Mouse (Mus musculus) cerebellum, adult (tissue): ENCODE measurements around the gene Crybg3.

Experiments
- ATAC-seq: cut with Nextera tagmentation; 2 replicates; pipeline ENCODE4 v1.9.2; 2017; ENCODE audit warnings: mild to moderate bottlenecking, moderate library complexity, mixed read lengths; ENCODE audit not compliant: insufficient number of reproducible peaks, low FRiP score, low TSS enrichment

Crybg3 gene

DNA sequence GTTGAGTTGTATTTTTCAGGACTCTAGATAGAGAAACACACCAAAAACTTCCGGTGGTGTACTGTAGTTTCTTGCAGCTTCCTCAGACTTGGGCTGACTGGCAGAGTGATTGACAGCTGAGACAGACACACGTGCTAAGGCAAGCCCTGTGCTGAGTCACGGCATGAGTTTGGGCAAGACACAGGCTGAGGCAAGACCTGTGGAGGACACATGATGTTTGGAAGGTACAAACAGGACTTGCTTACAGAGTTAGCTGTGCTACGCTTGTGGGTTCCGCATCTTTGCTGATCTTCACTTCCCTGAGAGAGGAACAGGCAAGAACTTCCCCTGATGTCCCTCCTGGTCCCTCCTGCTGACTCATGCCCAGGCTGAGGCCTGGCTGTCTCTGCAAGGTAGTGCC lies 17.3 kb downstream of the Crybg3 start:
- no peak for ATAC-seq

GRCm38 (mm10) chr16:59579237-59579636 lies 21.5 kb downstream of the Crybg3 start:
- no peak for ATAC-seq

DNA sequence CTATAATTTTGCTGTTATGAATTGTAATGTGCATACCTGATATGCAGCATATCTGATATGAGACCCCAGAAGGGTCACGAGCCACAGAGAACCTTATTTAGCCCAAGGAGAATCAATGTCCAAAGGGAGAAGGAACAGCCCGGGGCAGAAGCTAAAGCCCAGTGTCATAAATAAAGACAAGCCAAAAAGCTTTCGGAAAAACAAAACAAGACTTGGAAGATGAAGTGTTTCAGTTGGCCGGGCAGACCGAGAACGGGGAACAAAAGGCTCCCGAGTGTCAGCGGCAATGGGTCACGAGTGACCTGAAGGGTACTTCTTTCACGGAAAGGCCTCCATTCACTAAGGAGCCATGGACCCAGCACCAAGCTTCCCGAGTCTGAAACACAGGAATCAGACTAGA lies 26.8 kb downstream of the Crybg3 start:
- ATAC-seq: no peak

DNA sequence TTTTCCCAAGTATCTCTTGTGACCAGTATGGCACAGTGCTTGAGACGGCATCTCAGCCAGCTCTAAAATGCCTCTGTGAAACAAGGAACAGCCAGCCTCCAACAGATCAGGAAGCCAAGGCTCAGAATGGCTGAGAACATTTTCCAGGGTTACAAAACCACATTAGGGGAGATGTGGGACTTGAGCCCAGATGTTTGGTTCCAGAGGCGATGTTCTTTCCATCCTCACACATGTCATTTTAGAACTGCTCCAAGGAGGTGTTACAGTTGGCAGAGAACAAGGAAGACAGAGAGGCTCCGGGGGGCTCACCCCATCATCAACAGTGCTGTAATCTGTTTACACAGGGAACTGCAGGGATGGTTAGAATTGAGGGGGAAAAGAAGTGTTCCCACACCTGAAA lies 28.1 kb downstream of the Crybg3 start:
- ATAC-seq: no peak

- no peak for ATAC-seq
Measured at GRCm38 (mm10) chr16:59570807-59571206, 30.0 kb downstream of the Crybg3 start.

DNA sequence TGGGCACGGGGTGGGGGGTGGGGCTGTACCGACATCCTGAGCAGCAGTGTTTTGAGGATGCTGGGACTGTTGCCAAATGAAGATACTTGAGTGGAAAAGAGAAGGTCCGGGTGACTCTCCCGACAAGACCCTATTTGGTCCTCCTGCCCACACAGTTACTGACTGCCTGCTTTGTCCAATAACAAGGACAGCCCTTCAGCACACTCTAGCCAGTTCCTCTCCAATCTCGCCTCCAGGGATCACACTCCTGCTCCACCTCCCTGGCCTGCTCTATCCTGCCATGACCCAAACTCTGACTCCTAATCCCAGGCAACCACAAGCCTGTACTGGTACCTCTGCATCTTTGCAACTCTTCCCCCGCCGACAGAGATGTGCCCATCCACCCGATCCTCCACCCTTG lies 30.9 kb downstream of the Crybg3 start:
- no peak for ATAC-seq

DNA sequence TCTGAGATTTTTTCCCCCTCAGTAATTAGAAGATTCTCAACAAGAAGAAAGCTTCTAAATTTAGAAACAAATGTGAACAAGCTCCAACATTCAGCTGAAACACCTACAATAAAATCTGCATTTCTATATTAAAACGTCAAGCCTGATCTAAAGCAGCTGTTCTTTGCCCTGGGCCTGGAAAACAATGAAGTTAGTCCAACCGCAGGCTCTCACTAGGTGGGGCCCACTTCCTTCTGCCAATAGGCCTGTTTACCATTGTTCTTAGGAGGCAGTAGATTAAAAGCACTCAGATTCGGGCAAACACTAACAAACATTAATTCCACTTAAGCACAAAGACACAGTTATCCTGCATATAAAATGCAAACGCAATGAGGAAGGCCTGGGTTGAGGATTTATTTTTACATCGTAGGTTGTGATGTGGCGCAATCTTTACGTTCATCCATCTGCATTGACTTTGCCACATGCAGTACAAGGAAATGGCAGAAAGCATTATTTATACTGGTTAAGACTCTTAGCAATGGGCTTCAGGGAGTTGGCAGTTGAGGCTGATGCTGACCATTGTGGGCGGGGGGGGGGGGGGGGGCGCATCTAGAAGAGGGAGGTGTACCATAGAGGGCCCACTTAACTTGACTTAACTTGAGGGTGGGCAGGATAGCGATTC lies 32.9 kb downstream of the Crybg3 start:
- no peak for ATAC-seq

DNA sequence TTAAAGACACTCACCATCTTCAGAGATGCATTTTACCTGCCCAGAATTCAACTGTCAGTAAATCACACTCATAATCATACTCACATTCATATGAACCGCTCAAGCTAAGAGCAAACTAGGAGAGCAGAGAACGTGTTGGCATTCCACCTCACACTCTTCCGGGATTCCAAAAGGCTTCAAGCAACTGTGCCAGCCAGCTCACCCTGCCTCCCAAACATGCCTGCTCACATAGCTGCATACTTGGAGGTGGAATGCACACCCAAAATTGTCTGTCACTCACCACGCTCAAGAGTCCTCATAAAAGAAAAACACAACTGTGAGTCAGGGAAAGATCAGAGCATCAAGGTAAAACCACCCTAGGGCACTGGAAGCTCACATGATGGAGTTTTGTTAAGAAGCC lies 34.3 kb downstream of the Crybg3 start:
- ATAC-seq: no peak

GRCm38 (mm10) chr16:59565631-59566030 lies 35.1 kb downstream of the Crybg3 start:
- ATAC-seq: no peak

GRCm38 (mm10) chr16:59564025-59564424 lies 36.8 kb downstream of the Crybg3 start:
- no peak for ATAC-seq

DNA sequence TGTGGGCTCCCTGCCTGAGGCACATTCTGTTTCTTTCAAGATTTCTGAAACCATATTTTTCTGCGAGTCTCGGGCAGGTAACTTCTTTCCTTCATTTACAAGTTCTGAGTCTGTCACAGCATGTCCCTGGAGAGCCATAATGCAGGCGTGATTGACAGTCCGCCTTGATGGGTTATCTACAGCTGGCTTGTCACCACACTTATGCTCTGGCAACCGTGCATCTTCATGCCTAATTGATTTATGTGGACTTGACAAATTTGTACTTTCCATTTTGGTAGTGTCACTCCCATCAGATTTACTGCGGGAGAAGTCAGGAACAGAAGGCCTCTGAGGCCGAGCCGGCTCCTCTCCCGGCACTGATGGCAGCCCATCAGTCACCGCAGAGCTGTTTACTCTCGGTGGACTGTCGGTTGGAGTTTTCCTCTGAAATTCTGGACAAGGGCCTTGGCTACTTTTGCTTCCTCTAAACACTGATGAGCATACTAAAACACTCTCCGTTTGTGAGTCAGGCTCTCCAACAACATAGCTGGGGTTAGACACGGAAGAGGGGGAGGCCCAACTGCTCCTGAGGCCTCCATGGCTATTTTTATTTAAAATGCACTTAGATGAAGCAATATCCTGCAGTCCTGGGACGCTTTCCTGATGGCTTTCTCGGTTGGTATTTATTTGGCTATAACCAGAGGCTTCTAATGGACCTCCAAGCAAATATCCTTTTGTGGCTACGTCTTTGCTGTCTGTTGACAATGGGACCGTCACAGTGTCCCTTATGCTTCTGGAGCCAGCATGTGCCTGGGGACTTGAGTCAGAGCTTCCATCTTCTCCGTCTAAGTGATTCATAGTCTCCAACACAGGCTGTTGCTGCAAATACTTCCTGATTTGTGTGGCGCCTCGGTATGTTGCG lies 41.2 kb downstream of the Crybg3 start:
- no peak for ATAC-seq

- ATAC-seq: no peak
Measured at GRCm38 (mm10) chr16:59558916-59559299, 41.9 kb downstream of the Crybg3 start.

- no peak for ATAC-seq
Measured at GRCm38 (mm10) chr16:59553490-59554161, 47.2 kb downstream of the Crybg3 start.

DNA sequence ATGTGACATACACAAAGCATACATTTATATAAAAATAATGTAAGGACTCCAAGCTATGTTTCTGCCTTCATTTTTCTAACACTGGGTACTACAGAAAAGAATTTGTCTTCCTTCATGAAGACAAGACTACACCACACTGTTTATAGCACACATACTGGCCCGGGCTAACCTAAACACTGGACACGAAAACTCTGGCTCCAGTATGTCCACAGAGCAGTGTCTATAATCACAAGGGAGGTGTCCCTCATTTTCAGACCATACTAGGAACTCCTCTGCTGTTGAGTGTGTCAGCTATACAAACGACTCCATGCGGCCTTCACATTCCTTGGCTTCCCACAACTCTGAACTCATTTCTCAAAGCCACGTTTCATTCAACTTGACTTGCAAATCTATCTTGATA lies 49.3 kb downstream of the Crybg3 start:
- no peak for ATAC-seq

- peak; percentile 61; the same call in 1 of the 2 replicates for ATAC-seq
Measured at GRCm38 (mm10) chr16:59549631-59550030, 51.1 kb downstream of the Crybg3 start.

DNA sequence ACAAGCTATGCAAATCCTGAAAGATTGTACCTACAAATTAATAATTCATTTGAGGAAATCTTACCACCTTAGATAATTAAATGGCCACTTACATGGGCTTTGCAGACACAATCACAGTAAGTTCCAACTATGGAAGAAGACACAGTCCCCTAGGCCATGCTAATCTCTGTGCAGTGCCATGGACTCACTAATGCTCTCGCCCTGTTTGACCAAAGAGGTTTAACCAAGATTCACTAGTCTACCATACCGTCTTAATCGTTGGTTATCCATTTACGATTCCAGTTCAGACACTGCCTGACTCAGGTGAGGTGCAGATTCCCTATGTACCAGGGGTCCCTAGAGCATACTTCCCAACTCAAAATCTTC lies 52.2 kb downstream of the Crybg3 start:
- no peak for ATAC-seq

- ATAC-seq: no peak
Measured at GRCm38 (mm10) chr16:59547887-59548581, 52.7 kb downstream of the Crybg3 start.

GRCm38 (mm10) chr16:59547466-59547865 lies 53.3 kb downstream of the Crybg3 start:
- ATAC-seq: no peak

DNA sequence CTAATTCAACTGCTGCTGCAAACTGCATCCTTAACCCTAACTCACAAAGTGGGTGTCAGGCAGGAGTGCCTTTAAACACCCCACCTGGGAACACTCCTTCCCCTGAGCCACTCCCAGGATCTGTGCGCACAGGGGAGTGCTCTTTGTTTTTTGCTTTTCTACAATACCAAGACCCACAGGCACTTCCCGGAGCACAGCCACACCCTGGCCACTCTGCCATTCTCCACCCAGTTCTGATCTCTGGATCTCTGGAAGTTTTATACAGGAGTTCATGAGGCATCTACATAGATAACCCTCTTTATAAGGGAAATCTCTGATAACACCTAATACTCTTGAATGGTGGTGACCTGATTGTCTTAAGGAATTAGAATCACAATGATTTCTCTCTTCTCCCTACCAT lies 55.4 kb downstream of the Crybg3 start:
- ATAC-seq: no peak

DNA sequence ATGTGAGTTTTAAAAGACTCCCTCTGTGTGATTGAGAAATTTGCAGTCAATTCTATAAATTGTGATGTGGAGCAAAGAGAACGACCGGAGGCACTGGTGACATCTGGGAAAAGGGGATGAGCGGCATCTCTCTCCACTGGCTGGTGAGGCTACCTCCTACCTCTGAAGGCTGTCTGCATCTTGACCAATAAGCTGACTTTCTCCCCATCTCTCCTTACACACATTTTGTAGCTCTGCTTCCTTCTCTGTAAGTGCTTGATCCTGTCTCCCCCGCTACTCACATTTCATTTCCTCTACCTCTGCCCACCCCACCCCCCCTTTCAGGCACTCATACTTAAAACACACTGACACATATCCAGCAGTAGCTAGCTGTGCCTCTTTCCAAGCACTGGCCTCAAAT lies 59.4 kb downstream of the Crybg3 start:
- no peak for ATAC-seq

DNA sequence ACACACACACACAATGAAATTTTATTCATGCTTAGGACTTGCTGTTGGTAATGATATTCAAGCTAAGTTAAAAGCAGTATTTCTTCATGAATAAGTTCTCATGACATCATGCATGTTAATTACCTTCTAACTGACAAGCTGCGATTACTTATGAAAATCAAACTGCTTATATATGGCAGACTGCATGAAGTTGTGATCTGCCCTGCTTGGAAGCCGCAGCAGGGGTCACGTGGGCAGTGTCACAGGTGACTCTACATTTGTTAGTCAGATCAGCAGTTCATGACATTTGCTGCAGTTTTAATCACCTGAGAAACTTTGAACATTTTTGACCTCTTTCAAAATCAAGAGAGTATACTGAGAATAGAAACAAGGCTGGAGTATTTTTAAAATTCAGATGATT lies 59.8 kb downstream of the Crybg3 start:
- no peak for ATAC-seq
